Mouse (Mus musculus): Measurements from ENCODE around the gene Mpv17l2. TPM values are rescaled to one million over a fixed set of nuclear protein-coding genes. Genes with fewer than 3 reads are reported as not detected.

Gene Mpv17l2
- polyA plus RNA-seq, 2 experiments from 2014 or later: 35.6 to 41.7 TPM

DNA sequence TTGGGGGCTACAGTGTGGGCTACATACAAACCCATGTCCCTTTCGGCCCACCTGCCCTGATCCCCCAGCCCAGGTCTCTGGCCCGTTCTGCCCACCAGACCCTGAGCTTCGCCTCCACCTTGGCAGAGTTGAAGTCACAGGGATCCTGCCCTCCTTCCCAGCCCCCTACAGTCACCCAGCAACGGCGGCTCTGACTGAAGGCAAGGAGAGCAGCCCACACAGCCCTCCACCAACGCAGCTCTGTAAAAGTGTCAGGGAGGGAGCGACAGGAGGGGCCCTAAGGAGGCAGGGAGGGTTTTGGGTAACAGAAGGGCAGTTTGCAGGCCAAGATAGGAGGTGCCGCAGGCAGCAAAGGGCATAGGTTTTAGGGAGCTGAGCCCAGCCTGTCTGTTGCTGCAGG is 30.1 kb upstream of the Mpv17l2 start:
- no peak for ATAC-seq

- ATAC-seq: no peak
These were observed 28.3 kb upstream of the Mpv17l2 start for GRCm38 (mm10) chr8:70789046-70789445.

DNA sequence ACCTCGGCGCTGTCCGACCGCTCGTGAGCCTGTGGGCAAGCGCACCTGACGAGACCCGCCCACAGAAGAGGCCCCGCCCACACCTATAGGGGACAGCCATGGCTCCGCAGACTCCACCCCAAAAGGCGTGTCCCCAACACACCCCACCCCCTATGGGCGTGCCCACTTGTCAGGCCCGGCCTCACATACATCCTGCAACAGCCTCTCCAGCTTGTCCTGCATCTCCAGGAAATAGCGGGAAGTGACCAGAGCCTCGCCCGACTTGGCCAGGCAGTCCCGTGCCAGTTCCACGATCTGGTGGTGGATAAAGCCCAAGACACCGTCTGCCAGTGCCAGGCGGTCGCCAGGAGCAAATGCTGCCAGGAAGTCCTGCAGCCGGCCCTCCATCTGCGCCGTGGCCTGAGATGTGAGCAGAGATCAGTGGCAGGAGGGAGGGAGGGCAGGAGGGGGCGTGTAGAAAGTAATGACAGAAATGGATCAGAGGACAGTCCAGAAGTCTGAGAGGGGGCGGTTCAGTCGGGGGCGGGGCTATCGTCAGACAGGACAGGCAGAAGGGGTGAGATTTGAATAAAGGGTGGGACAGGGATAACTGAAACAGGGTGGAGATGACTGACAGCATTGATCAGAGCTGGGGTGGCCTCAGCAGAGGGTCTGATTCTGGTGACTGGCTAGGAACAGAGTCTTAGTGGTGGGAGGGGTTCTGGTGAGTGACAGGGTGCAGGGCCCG is 27.4 kb upstream of the Mpv17l2 start:
- ATAC-seq: no peak

DNA sequence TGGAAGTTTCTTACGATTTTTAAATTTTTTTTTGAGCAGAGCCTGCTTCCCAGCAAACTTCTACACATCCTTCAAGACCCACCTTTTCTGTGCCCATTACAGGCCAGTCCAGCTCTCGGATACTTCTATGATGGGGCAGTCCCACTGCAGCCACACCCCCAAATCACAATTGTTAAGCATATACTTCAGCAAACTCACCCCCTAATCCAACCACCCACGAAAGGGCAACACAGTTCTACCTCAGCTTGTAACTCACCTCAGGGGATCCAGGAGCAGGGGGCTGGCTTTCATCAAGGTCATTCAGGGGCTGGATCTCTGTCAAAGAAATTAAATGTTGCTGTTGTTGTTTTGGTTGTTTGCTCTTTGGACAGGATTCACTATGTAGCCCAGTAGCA is 26.3 kb upstream of the Mpv17l2 start:
- no peak for ATAC-seq

DNA sequence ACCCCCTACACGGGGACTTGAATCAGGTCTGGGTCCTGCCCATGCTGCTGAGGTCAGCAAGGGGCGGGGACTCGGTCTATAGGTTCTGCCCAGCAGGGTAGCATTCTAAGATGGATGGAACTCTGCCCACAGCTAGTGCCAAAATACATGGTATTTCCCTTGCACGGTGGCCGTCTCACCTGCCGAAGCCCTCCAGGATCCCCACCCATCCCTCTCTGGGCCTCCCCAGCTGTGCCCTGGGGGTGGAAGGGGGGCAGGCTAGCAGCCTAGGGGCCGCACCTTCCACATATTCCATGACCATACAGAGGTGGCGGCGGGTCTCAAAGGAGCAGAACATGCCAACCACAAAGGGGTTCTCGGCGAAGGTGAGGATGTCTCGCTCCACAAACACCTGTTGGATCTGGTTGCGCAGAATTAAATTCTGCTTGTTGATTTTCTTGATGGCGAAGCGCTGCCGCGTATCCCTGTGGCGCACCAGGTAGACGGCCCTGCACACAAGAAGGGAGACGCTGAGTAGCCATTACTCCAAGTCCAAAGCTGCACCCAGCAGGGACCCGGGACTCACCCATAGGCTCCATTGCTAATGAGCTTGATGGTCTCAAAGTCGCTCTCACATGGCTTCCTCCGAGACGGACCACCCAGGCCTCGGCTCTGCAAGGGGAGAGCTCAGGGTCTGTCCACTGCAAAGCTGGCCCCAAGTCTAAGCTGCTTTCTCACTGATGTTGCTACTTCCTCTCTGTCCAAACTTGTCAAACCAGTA is 25.7 kb upstream of the Mpv17l2 start:
- no peak for ATAC-seq

DNA sequence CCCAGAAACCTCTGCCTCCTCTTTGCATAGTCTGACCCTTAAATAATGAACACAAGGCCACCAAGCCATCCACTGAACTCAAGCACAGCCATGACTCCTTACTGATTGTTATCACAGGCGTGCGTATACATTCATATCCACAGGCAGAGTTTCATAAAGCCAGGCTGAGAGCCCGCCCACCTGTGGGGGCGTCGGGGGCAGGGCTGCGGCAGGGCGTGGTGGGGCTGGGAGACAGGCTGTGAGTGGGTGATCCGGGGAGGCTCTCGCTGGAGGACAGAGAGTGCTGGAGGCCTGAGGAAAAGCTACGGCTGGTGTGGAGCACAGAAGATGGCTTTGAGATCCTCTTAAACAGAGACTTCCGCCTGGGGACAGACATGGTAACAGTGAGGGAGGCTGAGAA is 19.3 kb upstream of the Mpv17l2 start:
- no peak for ATAC-seq

- ATAC-seq: peak; percentile 84
These were observed 16.0 kb upstream of the Mpv17l2 start, which contains the start of gene Pik3r2 for GRCm38 (mm10) chr8:70776496-70777444. Gene Pik3r2 (minus strand): TSS chr8:70776713.

DNA sequence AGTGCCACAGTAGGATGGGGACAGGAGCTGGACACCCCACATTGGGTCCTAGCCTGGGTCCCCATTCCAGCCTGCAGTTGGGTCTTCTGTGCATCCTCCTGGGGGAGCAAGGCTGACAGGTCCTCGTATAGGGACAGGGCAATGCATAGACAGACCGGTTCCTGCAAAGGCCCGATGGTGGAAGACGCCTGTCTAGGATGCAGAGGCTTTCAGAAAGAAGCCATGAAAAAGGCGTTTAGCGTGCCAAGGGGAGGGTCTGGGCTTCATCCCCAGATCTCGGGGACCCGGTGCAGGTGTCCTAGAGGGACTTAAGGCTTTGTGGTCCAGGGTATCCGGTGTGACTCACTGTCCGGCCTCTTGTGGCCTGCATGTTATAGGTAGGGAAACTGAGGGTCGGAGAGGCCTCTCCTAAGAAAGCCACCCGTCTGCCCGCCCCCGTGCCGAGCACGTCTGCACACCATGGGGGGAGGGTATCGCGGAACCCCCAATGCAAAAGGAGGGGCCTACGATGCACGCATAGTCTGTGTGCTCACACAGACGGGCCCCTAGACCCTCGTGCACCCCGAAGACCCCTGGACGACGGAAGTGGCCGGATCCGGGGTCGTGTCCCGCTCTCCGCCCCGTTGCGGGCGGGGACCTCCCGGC is 15.2 kb upstream of the Mpv17l2 start:
- ATAC-seq: peak; percentile 8

GRCm38 (mm10) chr8:70775227-70775626 is 14.5 kb upstream of the Mpv17l2 start:
- no peak for ATAC-seq

DNA sequence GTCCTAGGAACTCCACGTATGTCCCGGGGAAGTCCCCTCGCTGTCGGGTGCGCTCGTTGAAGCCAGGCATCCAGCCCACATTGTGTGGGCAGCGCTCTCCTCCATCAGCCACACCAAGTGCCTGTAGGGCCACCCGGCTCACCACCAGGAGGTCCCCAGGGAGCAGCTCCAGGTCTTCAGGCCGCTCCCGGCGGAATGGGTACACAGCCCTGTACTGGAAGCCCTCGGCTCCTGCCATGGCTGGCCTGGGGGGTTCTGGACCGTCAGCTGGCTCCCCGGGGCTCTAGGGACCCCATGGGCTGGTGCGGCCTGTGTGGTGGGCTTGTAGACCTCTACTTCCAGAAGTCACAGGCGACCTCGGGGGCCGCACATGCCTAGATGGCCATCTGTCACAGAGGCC is 14.0 kb upstream of the Mpv17l2 start:
- ATAC-seq: no peak

GRCm38 (mm10) chr8:70773833-70774232 is 13.1 kb upstream of the Mpv17l2 start:
- no peak for ATAC-seq

- no peak for ATAC-seq
These were observed 12.7 kb upstream of the Mpv17l2 start for GRCm38 (mm10) chr8:70773410-70773809.

GRCm38 (mm10) chr8:70772890-70773289 is 12.1 kb upstream of the Mpv17l2 start:
- no peak for ATAC-seq

DNA sequence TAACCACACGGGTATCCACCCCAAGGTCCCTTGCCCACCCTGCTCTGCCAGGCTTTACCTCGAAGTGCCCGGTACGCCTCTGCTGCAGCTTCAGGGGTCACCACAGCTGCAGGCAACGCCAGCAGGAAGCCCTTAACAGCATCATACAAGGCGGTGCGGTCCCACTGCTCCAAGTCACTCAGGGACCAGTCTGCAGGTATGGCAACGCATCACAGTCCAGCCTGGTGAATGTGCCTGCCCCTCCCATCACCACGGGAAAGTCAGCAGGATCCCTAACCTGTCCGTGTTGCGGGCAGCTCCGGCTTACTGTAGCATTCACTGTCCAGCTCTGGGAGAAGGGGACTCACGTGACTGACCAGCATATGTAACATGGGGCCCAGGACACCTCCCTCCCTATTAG is 11.3 kb upstream of the Mpv17l2 start:
- no peak for ATAC-seq

DNA sequence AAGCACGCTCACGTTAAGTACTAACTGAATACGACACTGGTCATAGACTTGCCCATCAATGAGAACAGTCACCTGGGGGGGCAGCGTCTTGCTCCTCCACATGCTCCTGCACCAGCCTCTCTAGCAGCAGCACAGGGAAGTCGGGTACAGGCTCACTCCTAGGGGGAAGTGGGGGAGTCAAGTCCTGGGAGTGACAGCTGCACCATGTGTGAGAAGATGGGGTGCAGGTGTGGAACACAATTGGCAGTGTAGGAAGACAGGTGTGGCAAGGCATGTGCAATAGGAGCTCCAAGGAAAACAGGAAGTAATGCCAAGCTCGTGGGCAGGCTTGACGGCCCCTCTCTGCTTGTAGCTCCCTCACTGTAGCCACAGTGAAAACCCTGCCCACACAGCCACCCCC is 10.5 kb upstream of the Mpv17l2 start:
- no peak for ATAC-seq

GRCm38 (mm10) chr8:70770748-70771147 is 10.0 kb upstream of the Mpv17l2 start:
- no peak for ATAC-seq

DNA sequence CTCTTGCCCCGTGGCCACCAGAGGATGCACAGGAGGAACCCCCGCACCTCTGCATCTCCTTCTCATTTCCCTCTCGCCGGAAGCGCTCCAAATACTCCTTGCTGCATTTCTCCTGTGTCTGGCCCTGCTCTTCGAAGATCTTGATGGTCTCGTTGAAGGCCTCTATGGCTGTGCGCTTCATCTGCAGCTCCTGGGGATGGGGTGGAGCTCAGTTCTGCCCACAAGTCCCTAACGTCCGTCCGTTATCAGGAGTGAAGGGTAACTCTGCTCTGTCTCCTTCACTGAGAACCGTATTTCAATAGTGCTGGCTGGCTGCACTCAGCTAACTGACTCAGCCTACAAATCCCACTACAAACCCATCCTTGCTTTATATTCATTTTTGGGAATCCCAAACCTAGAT is 9.1 kb upstream of the Mpv17l2 start:
- no peak for ATAC-seq

DNA sequence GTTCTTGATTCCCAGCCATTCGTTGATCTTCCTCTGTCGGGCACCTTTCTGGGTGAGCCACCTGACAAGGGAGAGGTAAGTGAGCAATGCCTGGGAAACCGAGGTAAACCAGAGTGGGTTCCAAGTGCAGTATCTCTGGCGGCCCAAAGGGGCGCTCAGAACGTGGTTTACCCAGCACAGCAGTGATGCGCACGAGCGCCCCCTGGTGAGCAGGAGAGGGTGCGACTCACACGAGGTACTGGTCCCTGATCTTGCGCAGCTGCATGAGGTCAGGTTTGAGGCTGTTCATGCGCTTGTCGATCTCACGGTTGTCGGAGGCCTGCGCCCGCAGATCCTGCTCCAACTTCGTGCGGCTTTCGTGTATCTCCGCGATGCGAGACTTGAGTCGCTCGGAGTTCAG is 8.6 kb upstream of the Mpv17l2 start:
- ATAC-seq: peak; percentile 74

DNA sequence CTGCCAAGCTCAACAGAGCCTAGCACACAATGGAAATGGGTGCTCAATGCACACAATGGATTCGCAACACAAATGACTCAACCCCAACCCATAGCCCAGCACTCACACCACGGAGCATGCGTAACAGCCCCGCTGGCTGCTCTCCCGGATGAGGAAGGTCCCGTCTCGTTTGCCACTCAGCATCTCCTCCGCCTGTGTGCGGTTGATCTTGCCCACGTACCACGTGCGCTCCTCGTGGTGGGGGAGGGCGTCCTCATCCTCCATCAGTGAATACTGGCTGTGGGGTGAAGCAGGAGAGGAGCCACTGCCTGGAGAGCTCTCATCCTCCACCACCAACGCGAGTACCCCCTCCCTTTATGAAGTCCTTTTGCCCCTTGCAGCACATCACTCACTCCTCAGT is 8.2 kb upstream of the Mpv17l2 start:
- ATAC-seq: no peak

DNA sequence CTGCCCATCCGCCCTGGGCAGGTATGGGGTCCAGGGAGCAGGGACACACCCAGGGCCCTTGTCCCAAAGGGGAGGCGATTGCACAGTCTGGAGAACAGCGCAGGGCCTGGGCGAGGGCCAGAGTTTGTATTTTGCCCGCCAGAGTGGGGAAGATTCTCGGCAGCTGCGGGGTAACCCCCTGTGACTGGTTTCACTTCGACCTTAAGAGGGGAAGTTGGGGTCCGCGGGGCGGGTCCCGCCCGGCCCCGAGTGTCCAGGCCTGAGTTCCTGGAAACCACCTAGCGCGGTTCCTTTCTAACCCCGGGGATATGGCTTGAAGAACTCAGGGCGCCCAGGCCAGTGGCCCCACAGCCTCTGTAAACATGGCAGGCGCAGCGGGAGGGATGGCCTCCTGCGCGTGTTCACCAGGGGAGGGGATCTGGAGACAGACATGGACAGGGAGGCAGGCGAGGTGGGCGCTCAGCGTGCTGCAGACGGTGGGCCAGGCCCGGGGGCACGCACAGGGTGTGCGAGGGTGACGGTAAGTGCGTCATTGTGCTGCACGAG is 7.6 kb upstream of the Mpv17l2 start:
- no peak for ATAC-seq

GRCm38 (mm10) chr8:70767503-70767902 is 6.8 kb upstream of the Mpv17l2 start:
- no peak for ATAC-seq

All from activated CD4-positive, CD25-positive, alpha-beta regulatory T cell, adult 4 months (primary cell).